Mouse (Mus musculus): ENCODE results near the gene Pygb.

Pygb gene

DNA sequence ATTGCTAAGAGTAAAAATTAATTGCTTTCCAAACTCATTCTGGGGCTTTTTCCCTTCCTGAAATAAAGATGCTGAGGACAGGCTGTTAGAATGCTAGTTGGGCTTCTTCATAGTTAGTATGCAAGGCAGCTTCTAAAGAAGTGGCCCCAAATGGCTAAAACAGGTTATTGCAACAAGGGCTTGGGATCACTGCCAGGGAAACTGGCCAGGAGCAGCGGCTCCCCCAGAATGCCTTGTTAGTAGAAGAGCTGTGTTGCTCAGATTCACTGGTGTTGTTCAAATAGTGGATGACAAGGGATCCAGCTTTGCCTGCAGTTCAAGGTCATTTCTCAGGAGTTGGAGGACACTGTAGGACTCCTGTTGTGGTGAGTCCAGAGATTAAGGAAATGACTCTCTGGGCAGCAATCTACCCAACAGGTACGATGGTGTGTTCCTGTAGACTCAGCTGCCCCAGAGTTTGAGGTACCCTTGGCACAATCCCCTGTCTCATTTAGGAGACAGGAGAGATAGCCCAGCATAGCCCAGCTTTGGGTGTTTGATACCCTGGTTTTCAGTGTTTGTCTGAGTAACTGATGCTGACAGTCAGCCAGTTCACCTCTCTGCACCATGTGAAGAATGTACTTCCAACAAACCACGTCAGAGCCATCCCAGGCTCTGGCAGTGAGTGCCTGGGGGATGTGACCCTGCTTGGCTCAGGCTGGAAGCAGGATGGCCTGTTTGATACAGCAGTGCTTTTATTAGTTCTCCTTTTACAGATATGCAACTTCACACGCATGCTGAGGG is 2.4 kb downstream of the Pygb start:
- in situ Hi-C loops (cut with MboI), result no loop called here

DNA sequence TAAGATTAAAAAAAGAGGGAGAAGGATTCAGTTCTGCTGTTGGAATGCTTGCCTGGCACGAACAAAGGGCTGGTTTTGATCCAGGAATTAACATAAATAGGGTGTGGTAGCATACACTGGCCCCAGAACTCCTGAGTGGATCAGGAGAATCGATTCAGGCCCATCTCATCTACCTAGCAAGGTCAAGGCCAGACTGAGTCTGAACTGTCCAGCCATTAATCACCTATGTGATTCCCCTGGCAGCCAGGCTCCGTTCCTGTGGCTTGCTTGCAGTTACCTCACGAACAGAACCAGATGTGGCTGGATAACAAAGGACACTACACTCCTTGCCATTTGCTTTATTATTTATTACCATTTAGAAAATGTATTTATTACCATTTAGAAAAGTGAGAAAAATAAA is 6.8 kb downstream of the Pygb start:
- in situ Hi-C loops (cut with MboI), result no loop called here

DNA sequence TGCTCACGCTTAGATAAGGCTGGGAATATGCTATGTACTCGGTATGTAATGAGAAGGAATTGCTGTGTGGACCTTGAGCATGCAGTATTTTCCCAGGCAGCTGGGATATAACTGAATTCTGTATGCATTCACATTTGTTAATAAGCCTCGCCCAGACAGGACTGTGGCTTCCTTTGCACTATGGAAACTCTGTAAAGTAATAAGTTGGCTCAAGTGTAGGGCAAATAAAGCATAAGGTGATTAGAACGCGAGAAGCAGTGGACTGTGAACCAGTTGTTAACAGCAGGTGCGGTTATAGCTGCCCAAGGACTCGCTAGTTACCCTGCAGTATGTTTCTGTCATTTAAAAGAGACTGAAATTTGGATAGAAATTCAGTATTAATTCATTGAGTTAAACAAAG is 11.5 kb downstream of the Pygb start:
- in situ Hi-C loops (cut with MboI), result no loop called here

DNA sequence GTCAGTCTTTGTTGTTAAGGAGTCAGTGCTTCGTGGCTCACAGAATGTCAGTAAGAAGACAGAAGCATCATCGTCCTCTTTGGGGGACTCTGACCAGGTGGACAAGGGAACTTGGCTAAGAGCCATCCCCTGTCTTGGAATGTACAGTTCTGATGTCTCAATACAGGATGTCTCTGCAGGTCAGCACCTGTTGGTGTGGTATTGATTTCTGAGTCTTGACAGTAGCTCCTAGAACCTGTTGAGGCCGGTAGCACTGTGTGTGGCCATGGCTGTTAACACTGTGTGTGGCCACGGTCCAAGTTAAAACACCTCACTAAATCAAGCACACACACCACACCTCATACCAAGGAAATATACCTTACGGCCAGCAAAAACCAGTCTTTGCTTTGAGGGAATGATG is 14.1 kb downstream of the Pygb start:
- in situ Hi-C loops (cut with MboI), result no loop called here

DNA sequence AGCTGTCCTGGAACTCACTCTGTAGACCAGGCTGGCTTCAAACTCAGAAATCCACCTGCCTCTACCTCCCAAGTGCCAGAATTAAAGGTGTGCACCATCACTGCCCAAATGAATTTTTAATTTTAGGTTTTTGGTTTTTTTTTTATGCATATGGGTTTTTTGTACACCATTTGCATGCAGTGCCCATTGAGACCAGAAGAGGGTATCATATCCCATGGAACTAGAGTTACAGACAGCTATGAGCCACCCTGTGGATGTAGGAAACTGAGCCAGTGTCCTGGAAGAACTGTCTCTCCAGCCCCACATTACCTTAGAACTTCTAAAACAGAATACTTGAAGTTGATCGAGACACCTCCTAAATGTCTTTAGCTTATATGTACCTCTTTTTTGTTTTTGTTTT is 16.5 kb downstream of the Pygb start:
- in situ Hi-C loops (cut with MboI), result no loop called here

DNA sequence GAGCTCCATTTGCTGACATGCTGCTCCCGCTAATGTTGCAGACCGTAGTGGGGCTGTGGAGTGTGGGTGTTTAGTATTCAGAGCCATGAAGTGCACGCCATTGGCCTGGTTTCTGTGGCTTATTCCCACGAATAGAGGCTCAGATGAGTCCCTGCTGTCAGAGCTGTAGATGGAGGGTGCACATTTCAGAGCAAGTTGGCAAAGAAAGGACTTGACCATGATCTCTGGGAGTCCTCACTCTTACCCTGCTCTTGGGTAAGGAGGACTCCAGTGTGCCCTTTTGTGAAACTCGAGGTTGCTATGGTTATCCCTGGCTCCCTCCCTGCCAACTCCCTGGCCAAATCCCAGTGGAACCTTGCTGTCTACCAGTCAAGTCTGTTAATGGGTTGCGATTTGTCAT is 21.8 kb downstream of the Pygb start:
- in situ Hi-C loops (cut with MboI), result no loop called here

DNA sequence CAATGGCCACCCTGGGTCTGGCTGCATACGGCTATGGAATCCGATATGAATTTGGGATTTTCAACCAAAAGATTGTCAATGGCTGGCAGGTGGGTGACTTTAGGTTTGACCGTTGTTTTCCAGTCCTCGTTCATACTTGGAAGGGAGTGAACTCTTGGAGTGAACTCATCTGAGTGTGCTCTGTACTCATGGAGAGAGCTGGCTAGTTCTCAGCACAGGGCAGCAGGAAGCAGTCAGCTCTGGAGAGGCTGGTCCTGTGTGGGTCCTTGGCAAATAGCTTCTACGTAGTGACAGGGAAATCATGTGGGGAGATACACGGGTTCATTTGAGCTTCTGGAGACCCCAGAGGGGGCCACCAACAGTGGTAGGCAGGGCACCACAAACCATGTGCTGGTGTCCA is 22.3 kb downstream of the Pygb start:
- in situ Hi-C loops (cut with MboI), result no loop called here

DNA sequence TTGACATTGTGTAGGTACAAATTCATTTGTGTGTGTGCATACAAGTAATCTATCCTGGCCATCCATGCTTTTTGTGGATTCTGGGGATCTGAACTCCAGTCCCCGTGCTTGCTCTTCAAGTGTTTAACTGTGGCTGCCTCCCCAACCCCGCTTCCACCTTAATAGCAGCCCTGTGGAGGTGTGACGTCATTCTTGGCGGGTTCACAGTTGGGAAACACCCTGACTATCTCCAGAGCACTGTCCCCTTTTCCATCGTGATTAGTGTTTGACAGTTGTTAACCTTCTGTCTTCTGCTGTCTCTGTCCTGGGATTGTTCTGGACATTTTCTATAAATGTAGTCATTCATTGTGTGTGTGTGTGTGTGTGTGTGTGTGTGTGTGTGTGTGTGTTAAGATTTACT is 24.1 kb downstream of the Pygb start:
- in situ Hi-C loops (cut with MboI), result no loop called here

DNA sequence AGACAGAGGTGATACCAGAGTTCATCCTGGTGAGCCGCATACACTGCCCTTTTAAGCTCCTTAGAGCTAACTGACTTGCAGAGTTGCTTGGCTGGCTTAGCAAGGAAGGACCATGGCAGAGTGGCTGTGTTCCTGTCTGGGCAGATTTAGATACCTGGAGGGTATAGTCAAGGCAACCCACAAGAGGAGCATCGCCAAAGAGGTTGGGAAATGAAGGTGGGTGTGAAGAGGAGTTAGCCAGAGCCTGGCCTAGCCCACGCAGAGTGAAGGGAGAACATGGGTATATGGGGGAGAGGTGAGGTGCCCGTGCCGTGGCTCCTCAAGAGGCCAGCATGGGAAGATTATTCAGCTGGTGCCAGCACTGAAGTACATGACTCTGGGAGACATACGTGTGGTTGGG is 26.3 kb downstream of the Pygb start:
- in situ Hi-C loops (cut with MboI), result no loop called here

DNA sequence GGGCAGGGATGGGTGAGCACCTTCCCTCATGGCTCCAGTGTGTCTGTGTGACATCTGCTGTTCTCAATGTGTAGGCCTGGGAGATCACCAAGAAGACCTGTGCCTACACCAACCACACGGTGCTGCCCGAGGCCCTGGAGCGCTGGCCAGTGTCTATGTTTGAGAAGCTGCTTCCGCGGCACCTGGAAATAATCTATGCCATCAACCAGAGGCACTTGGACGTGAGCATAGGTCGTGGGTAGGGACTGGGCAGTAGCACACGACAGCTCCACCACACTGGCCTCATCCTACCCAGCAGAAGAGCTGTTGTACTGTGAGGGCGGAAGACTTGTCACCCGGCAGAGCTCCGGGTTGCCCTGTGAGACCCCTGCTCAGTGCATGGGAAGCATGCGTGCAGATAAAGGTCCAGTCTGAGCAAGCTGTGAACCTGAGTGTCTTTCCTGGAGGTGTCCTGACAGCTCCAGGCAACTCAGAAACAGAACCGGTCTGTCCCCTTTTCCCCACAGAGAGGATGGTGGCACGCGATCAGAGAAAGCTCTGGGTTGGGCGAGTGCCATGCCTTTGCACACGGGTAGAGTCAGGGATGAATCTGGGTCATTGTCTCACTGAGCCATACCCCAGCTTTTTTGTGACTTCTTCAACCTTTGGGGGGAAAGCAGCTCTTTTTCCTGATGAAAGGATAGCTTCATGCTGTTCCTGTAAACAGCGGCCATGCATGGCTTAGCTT is 30.3 kb downstream of the Pygb start:
- in situ Hi-C loops (cut with MboI), result no loop called here

DNA sequence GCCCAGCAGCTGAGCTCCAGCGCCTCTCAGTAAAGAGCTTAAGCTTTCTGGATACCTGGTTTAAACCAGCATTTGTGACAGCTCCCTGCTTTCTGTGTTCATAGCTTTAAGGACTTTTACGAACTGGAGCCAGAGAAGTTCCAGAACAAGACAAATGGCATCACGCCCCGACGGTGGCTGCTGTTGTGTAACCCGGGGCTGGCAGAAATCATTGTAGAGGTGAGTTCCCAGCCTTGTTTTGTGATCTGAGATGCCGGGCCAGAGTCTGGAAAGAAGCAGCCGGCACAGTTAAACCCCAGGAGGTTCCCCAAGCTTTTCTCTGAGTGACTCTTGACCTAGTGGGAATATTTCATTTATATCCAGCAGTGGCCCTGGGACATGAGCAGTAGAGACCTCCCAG is 32.2 kb downstream of the Pygb start:
- in situ Hi-C loops (cut with MboI), result no loop called here

DNA sequence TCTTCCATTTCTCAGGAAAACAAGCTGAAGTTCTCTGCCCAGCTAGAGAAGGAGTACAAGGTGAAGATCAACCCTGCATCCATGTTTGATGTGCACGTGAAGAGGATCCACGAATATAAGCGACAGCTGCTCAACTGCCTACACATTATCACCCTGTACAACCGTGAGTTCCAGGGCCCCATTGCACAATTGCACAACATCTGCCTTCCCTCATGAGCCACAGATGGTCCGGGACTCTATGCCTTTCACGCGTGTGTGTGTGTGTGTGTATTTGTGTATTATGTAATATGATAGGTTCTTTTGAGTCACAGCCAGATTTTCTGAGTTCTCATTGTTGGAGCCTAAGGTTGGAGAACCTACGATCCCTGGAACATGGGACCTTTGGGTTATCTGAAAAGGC is 34.2 kb downstream of the Pygb start:
- in situ Hi-C loops (cut with MboI), result no loop called here

DNA sequence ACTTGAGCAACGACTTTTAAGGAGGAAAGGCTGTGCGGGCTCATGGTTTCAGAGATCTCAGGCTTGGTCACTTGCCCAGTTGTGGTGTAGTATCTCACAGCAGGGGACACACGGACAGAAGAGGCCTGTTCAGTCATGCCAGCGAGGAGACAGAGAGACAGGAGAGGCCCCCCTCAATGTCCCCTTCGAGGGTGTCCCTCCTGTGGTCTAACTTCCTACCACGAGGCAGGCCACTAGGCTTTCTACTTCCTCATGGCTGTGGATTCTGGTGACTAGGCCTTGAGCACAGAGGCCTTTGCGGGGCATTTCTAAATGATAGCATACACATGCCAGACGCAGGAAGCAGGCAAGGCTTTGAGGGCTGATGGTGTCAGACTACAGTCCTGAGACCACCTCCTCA is 36.5 kb downstream of the Pygb start:
- in situ Hi-C loops (cut with MboI), result no loop called here

DNA sequence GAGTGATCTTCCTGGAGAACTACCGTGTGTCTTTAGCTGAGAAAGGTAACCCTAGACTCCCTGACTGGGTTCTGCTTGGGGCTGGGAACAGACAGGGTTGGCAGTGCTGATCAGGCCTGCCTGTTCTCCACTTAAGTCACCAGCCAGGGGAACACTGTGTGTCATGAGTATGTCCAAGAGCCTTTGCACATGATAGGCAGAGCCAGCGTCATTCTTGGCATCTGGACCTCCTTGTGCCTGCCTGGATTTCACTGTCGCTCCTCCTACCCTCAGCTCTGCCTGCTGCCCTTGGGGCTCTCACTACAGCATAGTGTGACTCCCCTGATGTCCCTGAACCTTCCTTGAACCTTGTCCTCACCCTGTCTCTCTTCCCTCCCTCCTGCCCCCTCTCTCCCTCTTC is 39.9 kb downstream of the Pygb start:
- in situ Hi-C loops (cut with MboI), result no loop called here

DNA sequence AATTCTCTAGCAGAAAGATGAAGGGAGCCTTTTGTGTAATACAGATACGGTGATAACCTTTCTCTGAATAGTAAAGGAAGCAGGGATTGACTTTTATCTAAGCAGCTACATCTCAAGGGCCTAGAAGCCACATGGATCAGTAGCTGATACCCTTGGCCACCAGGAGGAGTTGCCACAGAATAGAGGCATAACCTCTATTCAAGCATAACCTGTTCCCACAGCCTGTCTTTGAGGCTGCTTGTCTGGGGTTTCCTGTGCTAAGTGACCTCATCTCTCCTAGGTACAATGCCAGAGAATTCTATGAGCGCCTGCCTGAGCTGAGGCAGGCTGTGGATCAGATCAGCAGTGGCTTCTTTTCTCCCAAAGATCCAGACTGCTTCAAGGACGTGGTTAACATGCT is 41.6 kb downstream of the Pygb start:
- in situ Hi-C loops (cut with MboI), result no loop called here

DNA sequence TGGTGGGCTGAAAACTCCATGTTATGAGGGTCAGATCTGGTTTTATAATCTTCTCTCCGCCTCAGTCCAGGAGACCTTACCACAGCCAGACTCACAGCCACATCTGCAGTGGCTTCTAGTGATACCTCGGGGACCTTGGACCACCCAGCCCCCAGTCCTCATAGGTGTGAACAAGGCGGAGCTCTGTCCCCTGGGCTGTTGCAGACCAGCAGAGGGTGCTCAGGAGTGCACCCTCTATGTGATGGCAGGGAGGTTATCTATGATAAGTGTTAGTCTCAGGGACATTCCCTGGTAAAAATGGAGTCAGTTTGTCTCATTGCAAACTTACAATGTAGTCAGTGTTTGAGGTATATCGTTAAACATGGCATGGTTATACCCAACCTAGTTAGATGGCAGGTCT is 42.1 kb downstream of the Pygb start:
- in situ Hi-C loops (cut with MboI), result no loop called here

DNA sequence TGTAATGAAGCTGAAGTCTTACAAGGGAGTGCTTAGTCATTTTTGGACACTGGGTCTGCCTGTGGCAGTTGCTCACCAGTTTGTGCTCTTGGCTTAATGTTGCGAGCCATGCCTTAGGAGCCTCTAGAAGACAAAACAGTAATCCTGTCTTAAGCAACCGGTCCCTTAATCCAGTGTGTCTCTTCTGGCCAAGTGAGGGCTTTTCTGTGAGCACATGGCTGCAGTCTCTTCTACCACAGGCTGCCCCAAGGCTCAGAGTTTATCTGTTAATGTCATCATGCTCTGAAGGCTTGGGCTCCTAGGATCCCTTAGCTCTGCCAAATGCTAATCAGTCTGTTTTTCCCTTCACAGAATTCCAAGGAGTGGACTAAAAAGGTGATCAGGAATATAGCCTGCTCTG is 43.5 kb downstream of the Pygb start:
- in situ Hi-C loops (cut with MboI), result no loop called here

DNA sequence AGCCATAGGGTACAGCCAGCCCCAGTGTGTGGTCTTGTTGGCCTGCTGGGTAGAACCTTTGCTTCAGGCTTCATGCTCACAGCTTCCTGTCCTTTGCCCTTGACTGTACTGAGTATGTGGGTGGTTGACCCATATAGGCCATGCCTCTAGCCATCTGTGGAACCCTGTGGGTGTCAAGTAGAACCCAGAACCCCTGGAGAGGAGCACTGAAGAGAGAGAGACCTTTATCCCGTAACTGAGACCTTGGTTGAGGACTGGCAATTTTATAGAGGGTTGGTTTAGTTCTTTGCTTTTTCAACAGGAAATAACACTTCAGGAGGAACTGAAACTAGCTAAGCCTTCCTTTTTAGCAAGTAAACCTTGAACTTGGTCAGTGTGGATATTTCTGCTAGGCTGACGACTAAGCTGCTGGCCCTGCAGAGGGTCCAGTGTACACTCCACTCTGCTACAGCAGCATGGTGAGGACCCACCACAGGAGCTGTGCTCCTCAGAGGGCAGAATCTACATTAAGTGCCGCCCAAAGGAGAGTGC is 44.4 kb downstream of the Pygb start:
- in situ Hi-C loops (cut with MboI), result no loop called here

DNA sequence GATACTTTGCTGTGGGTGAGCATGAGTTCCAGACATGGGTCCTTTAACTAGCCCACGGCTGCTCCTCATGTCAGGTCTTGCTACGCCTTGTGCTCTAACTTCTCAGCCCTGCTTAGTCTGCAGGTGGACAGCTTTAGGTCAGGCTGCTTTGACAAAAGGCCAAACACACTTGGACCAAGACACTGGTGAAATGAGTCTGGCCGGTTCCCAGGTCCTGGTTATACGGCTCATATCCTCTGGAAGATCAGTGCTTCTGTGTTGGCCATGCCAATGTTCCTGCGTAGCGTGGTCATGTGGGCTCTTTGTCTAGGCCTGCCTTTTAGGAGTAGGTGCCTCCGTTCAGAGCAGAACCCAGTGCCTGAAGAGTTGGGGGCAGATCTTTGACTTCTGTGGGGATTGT is 45.5 kb downstream of the Pygb start:
- in situ Hi-C loops (cut with MboI), result no loop called here

DNA sequence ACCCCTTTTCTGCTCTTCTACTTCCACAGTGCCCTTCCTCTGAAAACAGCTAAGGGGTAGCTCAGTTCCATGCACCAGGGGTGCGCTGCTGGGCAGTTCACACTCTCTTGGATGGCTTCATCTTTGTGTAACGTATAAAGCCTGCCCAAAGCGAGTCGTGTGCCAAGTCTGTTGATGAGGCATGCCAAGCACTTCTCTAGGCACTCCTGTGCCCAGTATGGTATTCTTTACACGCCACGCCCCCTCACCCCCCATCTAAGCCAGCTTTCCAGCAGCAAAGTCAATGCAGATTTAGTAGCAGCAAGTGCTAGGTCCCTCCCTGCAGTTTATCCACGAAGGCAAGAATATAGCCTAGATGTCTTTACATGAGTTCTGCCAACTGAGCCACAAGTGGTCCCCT is 48.1 kb downstream of the Pygb start:
- in situ Hi-C loops (cut with MboI), result no loop called here

DNA sequence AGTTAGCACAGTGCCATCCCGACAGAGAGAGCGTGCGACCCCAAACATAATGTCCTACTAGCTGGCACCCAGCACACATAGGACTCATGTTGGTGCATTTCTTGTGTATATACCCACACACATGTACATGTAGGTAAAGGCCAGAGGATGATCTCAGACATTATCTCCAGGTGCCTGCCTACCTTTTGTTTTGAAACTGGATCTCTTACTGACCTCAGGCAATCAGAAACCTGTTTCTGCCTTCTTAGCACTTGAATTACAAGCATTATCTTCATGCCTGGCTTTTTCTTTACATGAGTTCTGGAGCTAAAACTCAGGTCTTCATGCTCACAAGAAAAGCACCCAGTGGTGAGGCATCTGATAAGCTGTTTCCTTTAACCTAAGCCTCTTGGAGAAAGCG is 49.4 kb downstream of the Pygb start:
- in situ Hi-C loops (cut with MboI), result no loop called here

DNA sequence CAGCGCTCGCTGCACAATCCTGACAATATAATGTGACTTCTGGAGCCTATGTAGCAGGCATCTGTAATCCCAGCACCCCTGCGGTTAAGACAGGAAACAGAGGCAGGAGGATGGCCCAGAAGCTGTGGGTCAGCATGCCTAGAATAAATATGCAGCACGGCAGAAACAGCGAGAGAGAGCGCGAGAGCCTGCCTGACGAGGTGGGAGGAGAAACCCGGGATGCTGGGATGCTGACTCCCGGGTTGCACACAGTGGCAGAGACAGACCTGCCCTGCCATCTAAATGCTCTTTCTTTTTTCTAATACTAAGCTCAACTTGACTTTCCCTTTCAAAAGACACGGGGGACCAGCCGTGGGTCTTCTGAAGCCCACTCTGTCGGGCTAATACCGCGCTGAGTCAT is 50.4 kb downstream of the Pygb start:
- in situ Hi-C loops (cut with MboI), result no loop called here

DNA sequence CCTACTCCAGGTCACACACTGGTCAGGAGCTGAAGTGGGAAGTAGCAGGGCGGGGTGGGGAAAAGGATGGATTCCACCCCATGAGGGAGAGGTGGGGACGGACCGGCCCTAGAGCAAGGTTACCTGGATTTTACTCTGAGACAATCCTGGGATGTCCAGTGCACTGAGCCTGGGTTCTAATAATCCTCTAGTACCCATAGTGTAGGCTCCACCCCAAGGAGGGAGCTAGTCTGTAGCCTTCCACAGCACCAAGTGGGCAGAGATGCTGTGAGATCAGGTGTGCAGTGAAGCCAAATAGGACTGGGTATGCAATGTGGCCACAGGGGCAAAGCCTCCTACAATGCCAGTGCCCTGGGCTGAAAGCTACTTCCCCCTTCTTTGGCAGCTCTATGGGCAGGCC is 51.2 kb downstream of the Pygb start:
- in situ Hi-C loops (cut with MboI), result no loop called here
